Mouse (Mus musculus): ENCODE data around the gene Trim41. TPM values are rescaled to one million over a fixed set of nuclear protein-coding genes. Genes with fewer than 3 reads are reported as not detected.
A peak's percentile ranks its signal among the peaks of the same experiment; 100 is the strongest.

Trim41 gene
- polyA plus RNA-seq, 1 experiment from 2014 or later: 5.1 TPM

DNA sequence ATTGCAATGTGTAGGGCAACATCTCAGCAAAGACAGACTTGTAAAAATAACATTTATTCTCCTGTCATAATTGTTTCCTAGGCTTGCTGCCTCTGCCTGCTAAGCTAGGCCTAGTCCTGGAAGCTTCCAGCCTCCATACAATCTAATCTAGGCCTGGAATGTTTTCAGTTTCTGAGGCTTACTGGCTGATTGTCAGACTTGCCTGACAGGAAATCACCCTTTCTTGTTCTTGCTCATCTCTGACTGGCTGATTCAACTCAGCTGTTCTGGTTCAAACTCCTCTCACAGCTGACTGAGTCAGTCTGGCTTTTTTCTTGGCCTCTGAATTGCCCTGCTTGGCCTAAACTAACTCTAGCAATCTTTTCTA lies 3.1 kb upstream of the Trim41 start:
- DNase-seq (ENCODE audit: low spot score): no peak

DNA sequence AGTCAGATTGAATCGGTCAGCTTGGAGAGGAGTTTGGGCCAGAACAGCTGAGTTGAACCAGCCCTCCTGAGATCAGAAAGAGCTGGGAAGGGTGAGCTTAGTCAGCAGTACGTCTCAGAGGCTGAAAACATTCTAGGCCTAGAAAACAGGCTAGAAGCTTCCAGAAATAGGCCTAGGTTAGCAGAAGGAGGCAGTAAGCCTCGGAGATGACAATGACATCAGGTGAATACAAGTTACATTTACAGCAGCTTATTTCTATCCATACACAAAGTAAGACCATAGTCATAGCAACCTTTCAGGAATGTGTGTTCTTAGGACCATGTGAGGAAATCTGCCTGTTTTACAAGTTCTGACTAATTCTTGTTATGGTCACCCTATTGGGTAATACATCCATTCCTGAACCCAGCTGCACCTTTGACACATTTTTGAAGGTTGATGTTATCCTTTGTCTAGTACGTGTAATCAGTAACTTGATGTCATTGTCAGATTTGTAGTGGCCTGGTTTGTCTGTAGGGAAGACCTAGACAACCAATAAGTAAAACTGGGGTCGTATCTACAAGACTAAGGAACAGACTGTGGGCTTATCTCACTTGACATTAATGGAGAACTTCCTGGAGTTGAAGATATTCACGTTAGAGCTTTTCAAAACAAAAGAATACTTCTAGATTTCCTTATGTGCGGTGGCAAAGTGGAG lies 2.6 kb upstream of the Trim41 start:
- 77% methylated on average over 7 of the region's 7 CpGs for WGBS

More for the DNA sequence above, 3.1 kb upstream of the Trim41 start:
- Histone ChIP-seq H3K27ac (no peak overlapping the region), H3K27me3 (ENCODE audit: insufficient read depth, poor library complexity, severe bottlenecking) (peaks cover 16% of the 10 kb centered on the region), H3K9me3 (no peaks in the 10 kb centered on the region), H3K4me1 (replicated peaks) (peaks cover 22% of the 10 kb centered on the region), H3K36me3 (peaks cover 6% of the 10 kb centered on the region), H3K4me3 (no peak overlapping the region)

DNA sequence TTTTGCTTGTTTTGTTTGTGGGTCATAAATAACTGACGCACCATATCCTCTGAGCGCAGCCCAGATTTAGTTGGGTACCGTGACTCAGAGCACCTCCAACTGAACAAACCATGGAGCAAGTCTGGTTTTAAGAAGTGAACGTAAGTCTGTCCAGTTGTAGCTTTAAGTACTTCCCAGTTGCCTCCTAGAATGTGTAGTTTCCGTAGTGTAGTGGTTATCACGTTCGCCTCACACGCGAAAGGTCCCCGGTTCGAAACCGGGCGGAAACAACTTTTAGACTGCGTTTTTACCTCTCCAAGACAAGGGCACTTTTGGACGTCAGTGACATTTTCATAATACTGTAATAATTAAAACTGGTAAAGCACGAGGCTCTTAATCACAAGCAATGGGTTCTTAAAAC lies 1.2 kb upstream of the Trim41 start:
- peak overlapping the region; percentile 95; the same call in 1 of the 2 replicates for H3K27ac ChIP-seq
- 1% methylated on average over 16 of the region's 16 CpGs for WGBS
- H3K36me3 ChIP-seq: peaks cover 22% of the 10 kb centered on the region

More for the DNA sequence above, 2.6 kb upstream of the Trim41 start:
- H3K9me3 ChIP-seq: no peaks in the 10 kb centered on the region
- peaks cover 26% of the 10 kb centered on the region for H3K4me1 ChIP-seq (replicated peaks)
- H3K4me3 ChIP-seq: no peak overlapping the region
- H3K36me3 ChIP-seq: peaks cover 11% of the 10 kb centered on the region
- no peak overlapping the region for H3K27ac ChIP-seq
- H3K27me3 ChIP-seq (ENCODE audit: insufficient read depth, poor library complexity, severe bottlenecking): peaks cover 11% of the 10 kb centered on the region
- DNase-seq (ENCODE audit: low spot score): no peak

DNA sequence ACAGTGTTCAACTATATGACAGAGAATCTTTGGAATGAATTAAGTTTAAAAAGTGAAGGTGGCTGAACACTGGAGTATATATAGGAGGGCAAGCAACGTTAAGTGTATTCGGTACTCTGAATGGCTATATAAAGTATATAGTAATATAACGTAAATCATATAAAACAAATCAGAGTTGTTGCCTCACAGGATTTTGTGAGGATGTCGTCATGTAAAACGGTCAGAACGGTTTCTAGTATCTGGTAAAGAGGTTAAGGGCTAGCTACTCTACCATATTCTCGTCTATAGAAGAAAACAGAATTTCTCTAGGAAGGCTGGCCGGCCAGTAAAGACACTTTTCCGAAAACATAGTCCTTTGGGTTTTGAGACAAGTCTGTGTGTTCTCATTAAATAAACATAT lies 641 bp upstream of the Trim41 start:
- 9% methylated on average over 9 of the region's 9 CpGs for WGBS
- Histone ChIP-seq H3K9me3 (no peaks in the 10 kb centered on the region), H3K27ac (peak overlapping the region; percentile 95), H3K4me1 (replicated peaks) (peaks cover 18% of the 10 kb centered on the region), H3K36me3 (peaks cover 28% of the 10 kb centered on the region), H3K27me3 (ENCODE audit: insufficient read depth, poor library complexity, severe bottlenecking) (no peaks in the 10 kb centered on the region), H3K4me3 (peak overlapping the region; percentile 88)
- no peak for DNase-seq (ENCODE audit: low spot score)

More for the DNA sequence above, 1.2 kb upstream of the Trim41 start:
- Histone ChIP-seq H3K27me3 (ENCODE audit: insufficient read depth, poor library complexity, severe bottlenecking) (no peaks in the 10 kb centered on the region), H3K4me1 (replicated peaks) (peaks cover 18% of the 10 kb centered on the region), H3K9me3 (no peaks in the 10 kb centered on the region), H3K4me3 (peak overlapping the region; percentile 88)
- DNase-seq (ENCODE audit: low spot score): peak; percentile 84

DNA sequence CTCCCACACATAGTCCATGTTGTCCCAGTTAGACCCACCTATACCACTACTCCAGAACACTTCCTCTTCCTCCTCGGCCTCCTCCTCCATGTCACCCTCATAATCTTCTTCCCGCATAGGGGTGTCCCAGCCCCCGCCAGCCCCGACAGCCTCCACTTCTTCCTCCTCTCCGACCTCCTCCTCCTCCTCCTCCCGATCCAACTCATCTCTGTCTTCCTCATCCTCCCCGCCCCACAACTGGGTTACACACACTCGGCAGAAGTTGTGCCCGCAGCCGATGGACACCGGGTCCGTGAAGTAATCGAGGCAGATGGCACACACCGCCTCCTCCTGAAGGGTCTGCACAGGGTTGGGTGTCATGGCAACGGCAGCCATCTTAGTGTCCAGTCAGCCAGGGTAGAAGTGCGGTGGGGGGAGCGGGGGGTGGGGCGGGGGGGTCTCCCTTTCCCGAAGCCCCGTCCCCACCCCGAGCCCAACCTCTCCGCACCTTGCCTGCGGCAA lies 822 bp downstream of the Trim41 start:
- DNase-seq (ENCODE audit: low spot score): peak; percentile 74

DNA sequence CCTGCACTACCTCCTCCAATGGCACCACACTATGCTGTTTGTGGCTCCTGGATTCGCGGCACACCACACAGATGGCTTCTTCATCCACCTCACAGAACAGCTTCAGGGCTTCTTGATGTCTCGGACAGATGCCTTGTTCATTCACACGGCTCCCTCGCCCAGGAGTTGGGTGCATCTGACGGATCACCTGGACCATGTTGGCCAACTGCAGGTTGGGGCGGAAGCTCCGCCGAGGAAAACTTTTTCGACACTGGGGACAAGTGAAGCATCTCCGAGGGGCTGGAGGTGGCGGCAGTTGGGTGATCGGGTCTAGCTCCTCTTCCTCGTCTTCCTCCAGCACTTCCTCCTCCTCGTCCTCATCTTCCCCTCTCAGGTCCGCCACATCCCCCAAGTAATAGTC lies 1.3 kb downstream of the Trim41 start:
- peak overlapping the region; percentile 88 for H3K4me3 ChIP-seq
- peaks cover 47% of the 10 kb centered on the region for H3K36me3 ChIP-seq
- no peaks in the 10 kb centered on the region for H3K27me3 ChIP-seq (ENCODE audit: insufficient read depth, poor library complexity, severe bottlenecking)
- H3K9me3 ChIP-seq: no peaks in the 10 kb centered on the region
- H3K4me1 ChIP-seq (replicated peaks): peaks cover 18% of the 10 kb centered on the region
- WGBS: 81% methylated on average over 16 of the region's 16 CpGs
- no peak for DNase-seq (ENCODE audit: low spot score)
- H3K27ac ChIP-seq: peak overlapping the region; percentile 95

More for the DNA sequence above, 822 bp downstream of the Trim41 start:
- H3K27ac ChIP-seq: peak overlapping the region; percentile 95
- peak overlapping the region; percentile 88 for H3K4me3 ChIP-seq
- 3% methylated on average over 23 of the region's 23 CpGs for WGBS
- peaks cover 42% of the 10 kb centered on the region for H3K36me3 ChIP-seq
- H3K4me1 ChIP-seq (replicated peaks): peaks cover 18% of the 10 kb centered on the region
- no peaks in the 10 kb centered on the region for H3K27me3 ChIP-seq (ENCODE audit: insufficient read depth, poor library complexity, severe bottlenecking)
- no peaks in the 10 kb centered on the region for H3K9me3 ChIP-seq

DNA sequence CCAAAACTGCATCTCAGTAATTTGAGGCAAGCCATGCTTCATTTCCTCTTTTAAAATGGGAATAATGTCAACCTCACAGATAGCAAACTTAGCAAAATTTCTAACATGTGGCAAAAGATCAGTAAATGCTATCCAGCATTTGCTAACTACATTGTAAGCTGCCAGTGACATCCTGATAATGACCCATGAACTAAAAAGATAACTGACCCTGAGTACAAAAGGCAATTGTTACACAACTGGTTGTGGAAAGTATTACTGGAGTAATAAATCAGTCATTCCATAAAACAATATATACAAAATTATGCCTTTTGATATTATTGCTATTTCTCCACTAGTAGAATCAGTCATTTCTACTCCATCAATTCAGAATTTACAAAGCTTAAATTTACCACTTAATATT lies 3.4 kb downstream of the Trim41 start:
- H3K4me3 ChIP-seq: no peak overlapping the region

DNA sequence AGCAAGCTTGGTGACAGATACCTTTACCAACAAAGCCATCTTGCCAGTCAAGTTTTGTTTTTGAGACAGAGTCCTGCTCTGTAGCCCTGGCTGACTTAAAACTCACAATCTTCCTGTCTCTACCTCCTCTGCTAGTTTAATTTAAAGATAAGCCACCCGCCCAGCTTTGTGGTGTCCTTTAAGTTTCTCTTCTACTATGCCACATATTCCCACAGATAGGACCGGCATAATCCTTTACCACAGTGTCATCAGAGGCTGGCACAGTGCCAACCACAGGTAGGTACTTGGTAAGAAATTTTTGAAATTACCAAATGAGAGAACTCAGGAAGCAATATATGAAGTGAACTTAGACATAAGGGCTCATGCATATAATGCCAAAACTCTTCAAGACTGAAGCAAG lies 7.0 kb downstream of the Trim41 start:
- Histone ChIP-seq H3K36me3 (peaks cover 97% of the 10 kb centered on the region), H3K4me1 (replicated peaks) (peaks cover 6% of the 10 kb centered on the region), H3K27me3 (ENCODE audit: insufficient read depth, poor library complexity, severe bottlenecking) (no peaks in the 10 kb centered on the region), H3K9me3 (no peaks in the 10 kb centered on the region), H3K27ac (no peak overlapping the region), H3K4me3 (no peak overlapping the region)
- 92% methylated on average over 2 of the region's 2 CpGs for WGBS
- no peak for DNase-seq (ENCODE audit: low spot score)

More for the DNA sequence above, 3.4 kb downstream of the Trim41 start:
- no peak for DNase-seq (ENCODE audit: low spot score)
- Histone ChIP-seq H3K9me3 (no peaks in the 10 kb centered on the region), H3K4me1 (replicated peaks) (peaks cover 18% of the 10 kb centered on the region), H3K36me3 (peaks cover 68% of the 10 kb centered on the region), H3K27me3 (ENCODE audit: insufficient read depth, poor library complexity, severe bottlenecking) (no peaks in the 10 kb centered on the region), H3K27ac (no peak overlapping the region)

DNA sequence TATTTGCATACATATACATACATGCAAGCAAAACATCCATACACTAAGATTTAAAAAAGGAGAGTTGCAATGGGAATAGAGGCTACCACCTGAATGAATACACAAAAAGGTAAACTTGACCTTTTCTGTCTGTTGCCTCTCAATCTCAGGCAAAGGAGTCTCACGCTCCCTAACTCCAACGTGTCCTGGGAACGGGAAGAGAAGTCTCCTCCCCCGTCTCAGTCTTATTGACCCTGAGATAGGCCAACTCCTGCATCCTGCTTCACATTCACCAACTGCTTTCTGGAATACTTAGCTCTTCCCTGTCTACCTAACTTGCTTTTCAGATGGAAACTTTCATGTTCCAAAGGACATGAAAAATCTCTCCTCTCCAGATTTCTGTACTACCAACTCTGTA lies 7.7 kb downstream of the Trim41 start:
- Histone ChIP-seq H3K27ac (no peak overlapping the region), H3K9me3 (no peaks in the 10 kb centered on the region), H3K4me3 (no peak overlapping the region), H3K4me1 (replicated peaks) (0 out of 2 replicates have a peak, but pooled peaks cover under 1% of the 10 kb centered on the region), H3K36me3 (peaks cover 98% of the 10 kb centered on the region), H3K27me3 (ENCODE audit: insufficient read depth, poor library complexity, severe bottlenecking) (no peaks in the 10 kb centered on the region)
- DNase-seq (ENCODE audit: low spot score): no peak
- WGBS: 75% methylated on average over 4 of the region's 4 CpGs

DNA sequence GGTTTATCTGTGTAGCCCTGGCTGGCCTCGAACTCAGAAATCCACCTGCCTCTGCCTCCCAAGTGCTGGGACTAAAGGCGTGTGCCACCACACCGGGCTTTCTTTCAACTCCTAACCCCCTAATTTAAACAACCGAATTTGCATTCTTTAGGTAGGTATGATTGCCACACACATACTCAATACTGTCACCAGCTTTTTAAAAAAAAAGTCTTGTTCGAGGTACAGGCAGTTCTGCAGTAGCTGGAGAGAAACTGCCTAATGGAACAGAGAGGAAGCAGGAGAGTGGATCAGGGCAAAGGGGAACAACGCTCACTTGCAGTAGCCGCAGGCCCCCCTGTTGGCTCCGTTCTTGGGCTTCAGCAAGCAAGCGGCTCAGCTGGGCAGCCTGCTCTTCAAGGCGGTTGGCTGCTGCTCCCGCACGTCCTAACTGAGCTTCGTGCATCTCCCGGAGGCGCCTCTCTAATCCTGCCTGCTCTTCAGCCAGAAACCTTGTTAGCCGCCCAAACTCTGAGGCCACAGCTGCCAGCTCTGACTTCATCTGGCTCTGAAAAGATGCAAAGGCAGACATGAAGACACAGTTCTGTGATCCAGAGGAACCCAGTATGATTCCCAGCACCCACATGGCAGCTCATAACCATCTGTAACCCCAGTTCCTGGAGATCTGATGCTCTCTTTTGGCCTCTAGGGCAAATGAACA lies 8.3 kb downstream of the Trim41 start:
- 77% methylated on average over 16 of the region's 16 CpGs for WGBS
- Histone ChIP-seq H3K27ac (no peak overlapping the region), H3K9me3 (no peaks in the 10 kb centered on the region), H3K4me1 (replicated peaks) (no peaks in the 10 kb centered on the region), H3K36me3 (peaks cover 99% of the 10 kb centered on the region), H3K27me3 (ENCODE audit: insufficient read depth, poor library complexity, severe bottlenecking) (no peaks in the 10 kb centered on the region), H3K4me3 (no peak overlapping the region)
- no peak for DNase-seq (ENCODE audit: low spot score)

DNA sequence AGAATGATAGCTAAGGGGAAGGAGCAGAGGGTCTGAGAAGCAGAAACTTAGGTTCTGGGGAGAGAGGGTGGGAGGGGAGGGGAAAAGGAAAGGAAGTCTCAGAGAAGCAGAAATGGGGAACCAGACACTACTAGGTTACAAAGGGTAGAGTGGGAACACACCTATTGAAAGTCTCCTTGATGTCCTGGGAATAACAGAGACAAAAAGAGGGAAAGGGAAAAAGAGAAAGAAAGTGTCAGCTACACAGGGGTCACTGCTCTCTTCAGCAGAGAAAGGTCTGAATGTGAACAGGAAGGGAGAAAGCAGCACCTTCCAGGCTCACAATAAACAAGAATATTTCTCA lies 8.9 kb downstream of the Trim41 start:
- H3K4me3 ChIP-seq: no peak overlapping the region
- no peaks in the 10 kb centered on the region for H3K9me3 ChIP-seq
- no peaks in the 10 kb centered on the region for H3K4me1 ChIP-seq (replicated peaks)
- DNase-seq (ENCODE audit: low spot score): no peak
- H3K36me3 ChIP-seq: peaks cover 100% of the 10 kb centered on the region
- no peaks in the 10 kb centered on the region for H3K27me3 ChIP-seq (ENCODE audit: insufficient read depth, poor library complexity, severe bottlenecking)
- H3K27ac ChIP-seq: no peak overlapping the region

DNA sequence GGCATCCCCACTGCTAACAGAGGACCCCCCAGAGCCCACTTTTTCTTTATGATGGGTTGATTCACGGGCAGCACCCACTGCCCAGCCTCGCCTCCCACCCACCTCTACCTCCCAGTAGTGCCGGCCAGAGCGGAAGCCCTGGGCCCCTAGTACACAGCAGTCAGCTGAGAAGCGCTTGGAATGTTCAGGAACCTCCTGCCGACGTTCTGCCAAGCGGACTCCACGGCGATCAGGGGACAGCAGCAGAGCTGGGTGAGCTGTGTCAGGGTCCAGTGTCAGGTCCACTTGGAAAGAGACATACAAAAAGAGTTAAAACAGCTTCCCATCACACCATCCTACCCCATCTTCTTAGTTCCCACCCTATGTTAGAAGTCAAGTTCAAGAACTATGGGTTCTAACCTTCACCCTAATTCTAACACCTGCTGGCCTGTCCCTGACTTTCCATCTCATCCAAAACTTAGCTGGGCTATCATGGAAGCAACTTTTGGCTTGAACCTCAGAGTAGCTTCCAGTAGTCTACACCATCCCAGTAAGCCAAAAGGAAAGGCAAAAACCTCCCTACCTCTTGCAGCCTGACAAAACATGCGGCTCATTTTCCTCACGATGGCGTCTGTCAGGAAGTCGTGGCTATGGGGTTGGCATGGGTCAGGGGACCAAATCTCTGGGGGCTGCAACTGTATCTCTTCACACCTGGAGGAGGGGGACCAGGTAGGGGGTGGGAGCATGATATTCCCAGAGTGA lies 9.4 kb downstream of the Trim41 start:
- Histone ChIP-seq H3K4me1 (replicated peaks) (peaks cover under 1% of the 10 kb centered on the region; the same call in 1 of the 2 replicates), H3K27me3 (ENCODE audit: insufficient read depth, poor library complexity, severe bottlenecking) (no peaks in the 10 kb centered on the region), H3K27ac (no peak overlapping the region), H3K9me3 (no peaks in the 10 kb centered on the region), H3K36me3 (peaks cover 100% of the 10 kb centered on the region), H3K4me3 (no peak overlapping the region)
- DNase-seq (ENCODE audit: low spot score): peak; percentile 25
- WGBS: 75% methylated on average over 14 of the region's 14 CpGs

All from hindbrain, embryonic 10.5 days (tissue).